Mouse (Mus musculus) heart, adult 2 months (tissue): ENCODE measurements around the gene Apba1.

ENCODE experiments used
- CTCF ChIP-seq: fragments of 200-600 bp; IDR thresholded peaks from 2 replicates; pipeline ENCODE4 v1.8.1; 2022; ENCODE audit warnings: antibody characterized with exemption, mild to moderate bottlenecking, moderate library complexity
- EP300 ChIP-seq: fragments of 200-500 bp; IDR thresholded peaks from 2 replicates; pipeline ENCODE4 v1.6.1; 2011; ENCODE audit warnings: low read depth, low read length, control low read depth; ENCODE audit not compliant: insufficient read depth
- POLR2A ChIP-seq: fragments of 200-500 bp; IDR thresholded peaks from 2 replicates; pipeline ENCODE4 v1.6.1; 2011; ENCODE audit warnings: mild to moderate bottlenecking, low read depth, low read length, control low read depth; ENCODE audit not compliant: insufficient read depth

GRCm38 (mm10) chr19:23955461-23955860 lies 196.8 kb downstream of the Apba1 start:
- TF ChIP-seq CTCF (no peak), POLR2A (no peak), EP300 (no peak)
